Mouse (Mus musculus) forebrain, embryonic 15.5 days (tissue): ENCODE measurements around the gene Rbp1. TPM values are rescaled to one million over a fixed set of nuclear protein-coding genes. Genes with fewer than 3 reads are reported as not detected.

ENCODE experiments used
- ATAC-seq: fragments of 200-750 bp; cut with Nextera tagmentation; replicated peaks from 2 replicates; pipeline ENCODE4 v1.8.0; 2017; ENCODE audit warnings: mild to moderate bottlenecking, moderate TSS enrichment, moderate library complexity
- H3K27ac ChIP-seq: fragments of 300-500 bp; sonication (generic); replicated peaks from 2 replicates; pipeline ENCODE4 v1.5.1; 2015; ENCODE audit warnings: mild to moderate bottlenecking, inconsistent platforms
- H3K27me3 ChIP-seq: fragments of 300-500 bp; sonication (generic); 2 replicates; pipeline ENCODE4 v1.6.1; 2015; ENCODE audit warnings: inconsistent platforms
- H3K36me3 ChIP-seq: fragments of 300-500 bp; sonication (generic); 2 replicates; pipeline ENCODE4 v1.6.1; 2015; ENCODE audit warnings: mild to moderate bottlenecking, inconsistent platforms
- H3K4me1 ChIP-seq: fragments of 300-500 bp; sonication (generic); 2 replicates; pipeline ENCODE4 v1.6.1; 2015; ENCODE audit warnings: inconsistent platforms
- H3K4me2 ChIP-seq: fragments of 300-500 bp; sonication (generic); replicated peaks from 2 replicates; pipeline ENCODE4 v1.6.1; 2015; ENCODE audit warnings: mild to moderate bottlenecking, inconsistent platforms
- H3K4me3 ChIP-seq: fragments of 300-500 bp; sonication (generic); 2 replicates; pipeline ENCODE4 v1.5.1; 2015; ENCODE audit warnings: mild to moderate bottlenecking, inconsistent platforms
- H3K9ac ChIP-seq: fragments of 300-500 bp; sonication (generic); replicated peaks from 2 replicates; pipeline ENCODE4 v1.6.1; 2015; ENCODE audit warnings: mild to moderate bottlenecking, inconsistent platforms
- H3K9me3 ChIP-seq: fragments of 300-500 bp; sonication (generic); 2 replicates; pipeline ENCODE4 v1.6.1; 2016; ENCODE audit warnings: inconsistent platforms
- WGBS: fragments of 180-500 bp; shearing (Covaris S2); methylation state at CpG from one replicate; pipeline ENCODE4 v1.1.7; 2015; ENCODE audit warnings: mixed read lengths; 5-methylcytosine and 5-hydroxymethylcytosine counted together
- polyA plus RNA-seq: library from polyadenylated mRNA; unstranded; fragments of >200 nt; fragmentation: Nextera tagmentation; extraction: Ambion mirVana; gene quantifications from 2 replicates; pipeline ENCODE4 v1.2.1, GENCODE M21; 2015

Rbp1 gene
- 42.7 and 49.4 TPM in 2 replicates for polyA plus RNA-seq

- Histone ChIP-seq H3K27me3 (0 out of 2 replicates have a peak, but pooled peaks cover 4% of the 10 kb centered on the region), H3K4me2 (no peak within 1 kb of the TSS), H3K4me1 (peaks cover 9% of the 10 kb centered on the region), H3K9me3 (no peaks in the 10 kb centered on the region), H3K27ac (no peak within 1 kb of the TSS), H3K9ac (no peak within 1 kb of the TSS), H3K4me3 (no peak within 1 kb of the TSS), H3K36me3 (no peaks in the 10 kb centered on the region)
- no peak for ATAC-seq
- WGBS, result 86% methylated on average over 5 of the region's 5 CpGs
Observed at GRCm38 (mm10) chr9:98422656-98423055, at the start of gene Rbp1. Rbp1 (plus strand) TSS chr9:98422961.

GRCm38 (mm10) chr9:98373358-98373757 is 49.4 kb upstream of the Rbp1 start:
- Histone ChIP-seq H3K36me3 (no peaks in the 10 kb centered on the region), H3K9me3 (no peaks in the 10 kb centered on the region), H3K4me1 (peaks cover 11% of the 10 kb centered on the region), H3K4me2 (no peak overlapping the region), H3K27ac (no peak overlapping the region), H3K4me3 (no peak overlapping the region), H3K27me3 (no peaks in the 10 kb centered on the region), H3K9ac (no peak overlapping the region)
- ATAC-seq, result no peak
- 88% methylated on average over 5 of the region's 5 CpGs for WGBS

GRCm38 (mm10) chr9:98374897-98375296 is 47.9 kb upstream of the Rbp1 start:
- 58% methylated on average over 11 of the region's 11 CpGs for WGBS

GRCm38 (mm10) chr9:98375329-98376170 is 47.2 kb upstream of the Rbp1 start:
- H3K4me2 ChIP-seq, result no peak overlapping the region
- ATAC-seq, result no peak
- H3K27ac ChIP-seq, result no peak overlapping the region
- no peaks in the 10 kb centered on the region for H3K36me3 ChIP-seq
- WGBS, result 28% methylated on average over 5 of the region's 5 CpGs
- H3K27me3 ChIP-seq, result no peaks in the 10 kb centered on the region
- H3K4me1 ChIP-seq, result peaks cover 8% of the 10 kb centered on the region
- H3K9me3 ChIP-seq, result no peaks in the 10 kb centered on the region
- H3K4me3 ChIP-seq, result no peak overlapping the region
- H3K9ac ChIP-seq, result no peak overlapping the region

More at GRCm38 (mm10) chr9:98374897-98375296, 47.9 kb upstream of the Rbp1 start:
- ATAC-seq, result no peak
- H3K4me1 ChIP-seq, result peaks cover 8% of the 10 kb centered on the region
- no peaks in the 10 kb centered on the region for H3K9me3 ChIP-seq
- H3K27ac ChIP-seq, result no peak overlapping the region
- no peak overlapping the region for H3K4me2 ChIP-seq
- no peak overlapping the region for H3K4me3 ChIP-seq
- no peak overlapping the region for H3K9ac ChIP-seq
- H3K36me3 ChIP-seq, result no peaks in the 10 kb centered on the region
- H3K27me3 ChIP-seq, result no peaks in the 10 kb centered on the region

DNA sequence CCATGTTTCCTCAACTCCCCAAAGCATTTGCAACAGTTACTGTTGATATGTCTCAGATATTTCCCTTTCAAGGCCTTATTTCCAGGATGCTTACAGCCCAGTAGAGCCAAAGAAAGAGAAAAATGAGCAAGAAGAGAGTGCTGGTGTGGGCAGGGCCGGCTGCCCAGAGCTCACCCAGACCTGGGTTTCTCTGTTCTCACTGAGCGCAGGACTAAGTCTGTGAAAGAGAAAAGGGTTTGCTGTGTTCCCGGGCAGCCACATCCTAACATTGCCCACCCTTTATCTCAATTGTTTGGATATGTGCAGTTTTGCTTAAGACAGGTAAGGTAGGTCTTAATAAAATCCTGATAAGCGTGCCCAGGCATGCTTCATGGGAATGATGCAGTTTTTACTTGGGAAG is 43.0 kb upstream of the Rbp1 start:
- Histone ChIP-seq H3K4me2 (no peak overlapping the region), H3K9me3 (no peaks in the 10 kb centered on the region), H3K9ac (no peak overlapping the region), H3K4me3 (no peak overlapping the region), H3K4me1 (peaks cover 8% of the 10 kb centered on the region), H3K27me3 (no peaks in the 10 kb centered on the region), H3K27ac (no peak overlapping the region), H3K36me3 (no peaks in the 10 kb centered on the region)
- WGBS, result 69% methylated on average over 4 of the region's 4 CpGs
- no peak for ATAC-seq

GRCm38 (mm10) chr9:98380593-98380992 is 42.2 kb upstream of the Rbp1 start:
- Histone ChIP-seq H3K27ac (no peak overlapping the region), H3K27me3 (no peaks in the 10 kb centered on the region), H3K9ac (no peak overlapping the region), H3K9me3 (no peaks in the 10 kb centered on the region), H3K4me1 (peaks cover 2% of the 10 kb centered on the region; the same call in 1 of the 2 replicates), H3K36me3 (no peaks in the 10 kb centered on the region), H3K4me3 (no peak overlapping the region), H3K4me2 (no peak overlapping the region)
- WGBS, result 95% methylated on average over 9 of the region's 9 CpGs
- no peak for ATAC-seq

DNA sequence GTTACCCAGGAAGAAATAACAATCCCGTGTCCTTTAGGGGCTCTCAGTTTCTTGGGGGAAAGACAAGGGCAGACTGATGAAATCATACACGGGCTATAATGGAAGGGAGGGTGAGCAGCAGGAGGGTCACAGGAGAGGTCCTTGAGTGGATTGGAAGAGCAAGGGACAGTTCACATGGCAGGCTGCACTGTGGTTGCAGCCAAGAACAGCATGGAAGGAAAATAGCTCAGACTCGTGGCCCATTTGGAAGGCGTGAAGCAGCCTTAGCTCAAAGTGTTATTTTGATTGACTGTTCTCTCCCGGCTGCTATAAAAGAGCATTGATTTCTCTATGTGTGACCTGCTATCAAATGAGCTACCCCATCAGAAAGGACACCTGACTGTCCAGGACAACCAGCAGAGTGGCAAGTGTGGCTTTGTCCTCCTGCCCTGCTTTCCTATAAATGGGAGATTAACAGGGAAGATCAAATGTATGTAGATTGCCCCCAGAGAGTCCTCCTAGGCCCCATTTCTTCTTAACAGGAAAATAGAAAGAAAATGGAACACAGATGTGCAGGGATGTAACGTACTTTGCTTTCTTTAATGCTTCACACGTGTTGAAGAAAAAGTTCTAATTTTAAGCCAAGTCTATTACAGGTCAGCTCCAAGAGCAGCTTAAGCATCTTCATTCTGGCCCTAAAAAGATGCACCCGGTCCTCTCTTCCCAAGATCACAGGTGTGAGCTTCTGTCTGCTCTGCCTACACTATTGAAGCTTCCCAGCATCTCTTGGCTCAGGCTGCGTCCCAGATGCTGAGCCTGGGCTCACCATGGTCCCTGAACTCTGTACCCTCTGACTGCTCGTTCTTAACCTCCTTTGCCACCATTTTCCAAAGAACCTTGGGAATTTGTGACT is 34.8 kb upstream of the Rbp1 start:
- Histone ChIP-seq H3K4me2 (no peak overlapping the region), H3K9me3 (no peaks in the 10 kb centered on the region), H3K36me3 (no peaks in the 10 kb centered on the region), H3K27me3 (no peaks in the 10 kb centered on the region), H3K4me1 (no peaks in the 10 kb centered on the region), H3K27ac (no peak overlapping the region), H3K4me3 (no peak overlapping the region), H3K9ac (no peak overlapping the region)
- ATAC-seq, result no peak
- WGBS, result 74% methylated on average over 10 of the region's 10 CpGs

DNA sequence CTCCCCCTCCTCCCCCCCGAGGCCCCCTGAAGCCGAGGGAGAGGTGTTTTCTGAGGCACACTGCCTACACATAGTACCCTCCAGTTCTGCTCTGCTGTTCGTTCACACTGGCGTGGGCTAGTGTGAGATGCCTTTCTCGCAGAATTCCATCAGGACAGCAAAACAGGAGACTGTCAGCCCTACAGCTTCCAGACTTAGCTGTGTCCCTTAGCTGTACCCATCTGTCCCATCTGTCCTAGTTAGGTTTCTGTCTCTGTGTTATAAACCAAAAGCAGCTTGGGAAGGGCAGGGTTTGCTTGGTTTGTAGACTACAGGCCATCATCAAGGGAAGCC is 34.2 kb upstream of the Rbp1 start:
- Histone ChIP-seq H3K4me2 (no peak overlapping the region), H3K9me3 (no peaks in the 10 kb centered on the region), H3K27me3 (no peaks in the 10 kb centered on the region), H3K9ac (no peak overlapping the region), H3K4me1 (no peaks in the 10 kb centered on the region), H3K36me3 (no peaks in the 10 kb centered on the region), H3K27ac (no peak overlapping the region), H3K4me3 (no peak overlapping the region)
- WGBS, result 76% methylated on average over 5 of the region's 5 CpGs
- ATAC-seq, result no peak

DNA sequence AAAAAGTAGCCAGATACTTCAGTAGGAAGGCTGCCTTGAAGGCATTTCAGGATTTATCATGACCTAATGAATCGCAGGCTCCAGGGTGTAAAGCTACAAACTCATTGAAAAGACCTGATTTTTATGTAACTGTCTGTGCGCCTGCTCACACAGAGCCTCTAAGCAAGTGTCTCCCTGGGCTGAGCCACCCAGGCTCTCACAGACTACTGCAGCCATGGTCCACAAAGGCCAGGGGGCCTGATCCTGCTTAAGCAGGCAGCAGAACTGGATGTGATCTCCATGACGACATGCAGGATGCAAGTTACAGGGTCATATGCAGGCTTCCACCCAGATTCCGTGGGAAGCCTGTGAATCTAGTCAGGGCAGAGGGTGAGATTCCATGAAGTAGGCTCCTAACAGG is 29.3 kb upstream of the Rbp1 start:
- no peak overlapping the region for H3K4me3 ChIP-seq
- H3K27ac ChIP-seq, result no peak overlapping the region
- H3K27me3 ChIP-seq, result no peaks in the 10 kb centered on the region
- no peaks in the 10 kb centered on the region for H3K4me1 ChIP-seq
- no peaks in the 10 kb centered on the region for H3K9me3 ChIP-seq
- no peak for ATAC-seq
- no peaks in the 10 kb centered on the region for H3K36me3 ChIP-seq
- no peak overlapping the region for H3K4me2 ChIP-seq
- H3K9ac ChIP-seq, result no peak overlapping the region
- WGBS, result 74% methylated on average over 4 of the region's 4 CpGs

GRCm38 (mm10) chr9:98397211-98397610 is 25.6 kb upstream of the Rbp1 start:
- H3K36me3 ChIP-seq, result no peaks in the 10 kb centered on the region
- H3K9me3 ChIP-seq, result no peaks in the 10 kb centered on the region
- H3K27ac ChIP-seq, result no peak overlapping the region
- no peak overlapping the region for H3K4me2 ChIP-seq
- no peak for ATAC-seq
- H3K4me1 ChIP-seq, result peaks cover 3% of the 10 kb centered on the region
- no peak overlapping the region for H3K9ac ChIP-seq
- no peaks in the 10 kb centered on the region for H3K27me3 ChIP-seq
- WGBS, result 84% methylated on average over 6 of the region's 6 CpGs
- no peak overlapping the region for H3K4me3 ChIP-seq

- Histone ChIP-seq H3K4me2 (no peak overlapping the region), H3K27ac (no peak overlapping the region), H3K4me3 (no peak overlapping the region), H3K9me3 (no peaks in the 10 kb centered on the region), H3K4me1 (peaks cover 3% of the 10 kb centered on the region), H3K36me3 (no peaks in the 10 kb centered on the region), H3K27me3 (no peaks in the 10 kb centered on the region), H3K9ac (no peak overlapping the region)
- ATAC-seq, result no peak
- WGBS, result 77% methylated on average over 3 of the region's 3 CpGs
Observed at GRCm38 (mm10) chr9:98397866-98398265, 24.9 kb upstream of the Rbp1 start.

DNA sequence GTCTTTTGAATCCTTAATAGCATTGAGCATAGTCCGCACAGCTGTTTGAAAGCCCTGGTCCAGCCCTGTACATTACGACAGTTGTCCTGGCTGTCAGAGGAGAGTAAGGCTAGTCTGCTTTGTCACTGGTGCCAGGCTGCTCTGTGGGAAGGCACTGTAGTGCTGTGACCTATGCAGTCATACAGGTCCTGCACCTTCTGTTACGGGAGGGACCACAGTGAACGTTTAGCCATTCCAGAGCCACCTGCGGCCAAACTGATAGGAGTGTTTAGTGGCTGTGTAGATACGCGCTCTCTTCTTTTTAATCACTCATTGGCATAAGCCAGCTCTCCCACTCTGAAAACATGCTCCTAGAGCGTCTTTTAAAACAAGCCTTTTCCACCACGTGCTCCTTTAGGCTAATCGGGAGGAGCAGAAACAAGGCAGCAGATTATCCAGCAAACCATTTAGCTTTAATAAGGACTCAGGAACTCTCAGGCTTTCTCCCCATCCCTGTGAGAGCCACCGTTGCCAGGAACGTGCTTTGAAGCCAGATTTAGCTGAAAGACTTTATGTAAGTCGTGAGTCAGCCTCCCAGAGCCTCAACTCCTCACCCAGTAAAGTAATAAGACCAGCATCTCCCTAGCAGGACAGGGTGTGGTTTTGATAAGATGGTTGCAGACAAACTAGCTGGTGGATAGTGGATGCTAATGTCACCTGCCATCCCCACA is 22.4 kb upstream of the Rbp1 start:
- Histone ChIP-seq H3K27ac (no peak overlapping the region), H3K36me3 (no peaks in the 10 kb centered on the region), H3K9me3 (no peaks in the 10 kb centered on the region), H3K4me2 (no peak overlapping the region), H3K9ac (no peak overlapping the region), H3K4me3 (no peak overlapping the region), H3K27me3 (no peaks in the 10 kb centered on the region), H3K4me1 (peaks cover 3% of the 10 kb centered on the region)
- ATAC-seq, result no peak
- 56% methylated on average over 13 of the region's 13 CpGs for WGBS
